Mouse (Mus musculus) CH12.LX (cell line): ENCODE data around the gene Zfpm1. TPM values are rescaled to one million over a fixed set of nuclear protein-coding genes. Genes with fewer than 3 reads are reported as not detected.

ENCODE experiments used
- DNase-seq: peaks from one replicate; pipeline ENCODE4 v3.0.0-alpha.2; 2013; ENCODE audit errors: extremely low read depth
- H3K27ac ChIP-seq: 2 replicates; pipeline ENCODE4 v1.5.1; 2012; ENCODE audit warnings: low read depth, mild to moderate bottlenecking, control low read depth, moderate library complexity; ENCODE audit not compliant: insufficient read depth
- H3K27me3 ChIP-seq: replicated peaks from 2 replicates; pipeline ENCODE3; 2012; ENCODE audit warnings: inconsistent platforms
- H3K36me3 ChIP-seq, 2 experiments: replicated peaks in 1 of 2; 2 replicates each; pipeline versions ENCODE3 to v1.6.1; 2012; ENCODE audit warnings: inconsistent platforms in 1 of 2, low read length in 1 of 2, mild to moderate bottlenecking in 1 of 2, mixed read lengths in 1 of 2, moderate library complexity in 1 of 2; ENCODE audit not compliant: control insufficient read depth in 1 of 2, insufficient read depth in 1 of 2
- H3K4me1 ChIP-seq, 2 experiments: 2 replicates each; pipeline ENCODE4 v1.6.1; 2012; ENCODE audit warnings: inconsistent platforms in 1 of 2, moderate library complexity in 1 of 2; ENCODE audit not compliant: insufficient read depth in 2 of 2, control insufficient read depth in 1 of 2
- H3K4me2 ChIP-seq: 2 replicates; pipeline ENCODE4 v1.6.1; 2012; ENCODE audit warnings: low read depth, mild to moderate bottlenecking, control low read depth; ENCODE audit not compliant: poor library complexity, insufficient read depth, severe bottlenecking
- H3K4me3 ChIP-seq, 3 experiments: fragments of 150-350 bp in 1 of 3; sonication (generic) in 1 of 3; replicated peaks in 1 of 3; 2 replicates each; pipeline versions ENCODE3 to v1.5.1; 2011 to 2012; ENCODE audit warnings: low read depth in 2 of 3, low read length in 2 of 3, mild to moderate bottlenecking in 2 of 3, moderate library complexity in 2 of 3, control low read depth in 1 of 3, improper control_type of control experiment in 1 of 3, inconsistent platforms in 1 of 3, mixed read lengths in 1 of 3; ENCODE audit not compliant: poor library complexity in 1 of 3
- H3K79me2 ChIP-seq: replicated peaks from 2 replicates; pipeline ENCODE4 v1.6.1; 2012; ENCODE audit warnings: mild to moderate bottlenecking, moderate library complexity; ENCODE audit not compliant: control insufficient read depth, poor library complexity, insufficient read depth, severe bottlenecking; ENCODE audit errors: extremely low read depth
- H3K9ac ChIP-seq: 2 replicates; pipeline ENCODE4 v1.6.1; 2012; ENCODE audit warnings: low read depth, mild to moderate bottlenecking, control low read depth, moderate library complexity; ENCODE audit not compliant: insufficient read depth
- H3K9me3 ChIP-seq: replicated peaks from 2 replicates; pipeline ENCODE3; 2012; ENCODE audit warnings: low read length, inconsistent platforms, mixed read lengths
- BHLHE40 ChIP-seq: IDR thresholded peaks from 2 replicates; pipeline ENCODE4 v1.6.1; 2011; ENCODE audit warnings: mild to moderate bottlenecking, low read depth, low read length, improper control_type of control experiment
- CHD1 ChIP-seq: IDR thresholded peaks from 2 replicates; pipeline ENCODE4 v1.6.1; 2012; ENCODE audit warnings: low read depth, low read length, improper control_type of control experiment, inconsistent platforms
- E2F4 ChIP-seq: IDR thresholded peaks from 2 replicates; pipeline ENCODE4 v1.6.1; 2011; ENCODE audit warnings: low read depth, low read length, improper control_type of control experiment; ENCODE audit not compliant: insufficient replicate concordance
- ELF1 ChIP-seq: IDR thresholded peaks from 2 replicates; pipeline ENCODE4 v1.6.1; 2014; ENCODE audit warnings: low read depth, mild to moderate bottlenecking, inconsistent platforms, low read length, improper control_type of control experiment
- ETS1 ChIP-seq: conservative IDR thresholded peaks from 2 replicates; pipeline ENCODE4 v1.6.1; 2012; ENCODE audit warnings: low read depth, mild to moderate bottlenecking, inconsistent platforms, low read length, improper control_type of control experiment, moderate library complexity
- IRF4 ChIP-seq: IDR thresholded peaks from 2 replicates; pipeline ENCODE4 v1.6.1; 2014; ENCODE audit warnings: low read depth, mild to moderate bottlenecking, inconsistent platforms, low read length, improper control_type of control experiment
- JUN ChIP-seq: IDR thresholded peaks from 2 replicates; pipeline ENCODE4 v1.6.1; 2011; ENCODE audit warnings: low read depth, mild to moderate bottlenecking, low read length, improper control_type of control experiment, moderate library complexity; ENCODE audit not compliant: insufficient read depth
- JUND ChIP-seq: conservative IDR thresholded peaks from 2 replicates; pipeline ENCODE4 v1.6.1; 2011; ENCODE audit warnings: low read depth, low read length, improper control_type of control experiment
- MAX ChIP-seq: IDR thresholded peaks from 2 replicates; pipeline ENCODE4 v1.6.1; 2011; ENCODE audit warnings: low read length, improper control_type of control experiment
- MXI1 ChIP-seq: IDR thresholded peaks from 2 replicates; pipeline ENCODE4 v1.6.1; 2011; ENCODE audit warnings: mild to moderate bottlenecking, low read depth, low read length, improper control_type of control experiment
- MYC ChIP-seq: IDR thresholded peaks from 2 replicates; pipeline ENCODE4 v1.6.1; 2011; ENCODE audit warnings: low read depth, mild to moderate bottlenecking, improper control_type of control experiment, low read length
- NELFE ChIP-seq: IDR thresholded peaks from 2 replicates; pipeline ENCODE4 v1.6.1; 2011; ENCODE audit warnings: low read depth, low read length, improper control_type of control experiment
- POLR2A ChIP-seq: IDR thresholded peaks from 2 replicates; pipeline ENCODE4 v1.6.1; 2011; ENCODE audit warnings: low read depth, mild to moderate bottlenecking, improper control_type of control experiment, low read length
- POLR2AphosphoS2 ChIP-seq: IDR thresholded peaks from 2 replicates; pipeline ENCODE4 v1.6.1; 2011; ENCODE audit warnings: low read depth, low read length, improper control_type of control experiment
- SIN3A ChIP-seq: IDR thresholded peaks from 2 replicates; pipeline ENCODE4 v1.6.1; 2012; ENCODE audit warnings: low read length, improper control_type of control experiment, inconsistent platforms
- TCF12 ChIP-seq: IDR thresholded peaks from 2 replicates; pipeline ENCODE4 v1.6.1; 2014; ENCODE audit warnings: low read depth, mild to moderate bottlenecking, inconsistent platforms, low read length, improper control_type of control experiment
- USF2 ChIP-seq: conservative IDR thresholded peaks from 2 replicates; pipeline ENCODE4 v1.6.1; 2011; ENCODE audit warnings: low read depth, low read length, improper control_type of control experiment
- ZC3H11A ChIP-seq: IDR thresholded peaks from 2 replicates; pipeline ENCODE4 v1.6.1; 2012; ENCODE audit warnings: low read depth, mild to moderate bottlenecking, inconsistent platforms, low read length, improper control_type of control experiment
- ZKSCAN1 ChIP-seq: IDR thresholded peaks from 2 replicates; pipeline ENCODE4 v1.6.1; 2012; ENCODE audit warnings: low read depth, inconsistent platforms, low read length, improper control_type of control experiment, borderline replicate concordance
- ZMIZ1 ChIP-seq: IDR thresholded peaks from 2 replicates; pipeline ENCODE4 v1.6.1; 2012; ENCODE audit warnings: low read depth, mild to moderate bottlenecking, inconsistent platforms, low read length, improper control_type of control experiment
- dilution Hi-C: fragments of 300-500 bp; cut with MboI; formaldehyde crosslinking; loops from 2 replicates; pipeline ENCODE4 v1.14.3; 2020; ENCODE audit warnings: low sequenced_read_pairs; ENCODE audit not compliant: extremely low pct_unique_long_range_greater_than_20kb, extremely low pct_ligation_motif_present
- in situ Hi-C: fragments of 300-500 bp; cut with MboI; formaldehyde crosslinking; loops from 3 replicates; pipeline ENCODE4 v1.14.3; 2019; ENCODE audit warnings: low sequenced_read_pairs, low pct_ligation_motif_present, low pct_unique_long_range_greater_than_20kb, mixed read lengths
- polyA plus RNA-seq: library from polyadenylated mRNA; unstranded; fragments of >175 nt; gene quantifications from 2 replicates; pipeline ENCODE4 v1.2.1, GENCODE M21; 2012; ENCODE audit warnings: low read depth; ENCODE audit not compliant: insufficient read length
- total RNA-seq, 2 experiments: library from RNA; depleted of rRNA; stranded (reverse); fragments of 300-350 nt in 1 of 2; fragments of >200 nt in 1 of 2; gene quantifications; 2 replicates each; pipeline ENCODE4 v1.2.3; 2012 to 2014

The Zfpm1 gene
- total and polyA plus RNA-seq, 3 experiments, result 11.0 to 63.5 (median 30.1) TPM

DNA sequence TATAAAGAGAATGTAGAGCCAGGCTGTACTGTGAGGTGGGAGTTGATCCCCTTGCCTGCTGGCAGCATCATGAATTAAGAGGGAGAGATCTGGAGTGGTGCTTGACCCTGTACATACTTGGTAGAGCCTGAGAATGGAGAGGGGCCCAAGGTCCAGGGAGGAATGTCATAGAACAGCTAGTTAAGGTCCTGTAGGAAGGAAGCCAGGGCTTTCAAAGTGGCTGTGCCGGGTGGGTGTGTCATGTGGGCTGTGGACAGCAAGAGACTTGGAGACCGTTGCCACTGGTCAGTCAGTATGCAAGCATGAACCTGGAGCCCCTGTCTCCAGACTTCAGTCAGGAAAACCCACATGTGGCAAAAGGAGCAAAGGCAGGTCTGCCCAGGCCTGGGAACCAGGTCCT, 43.3 kb downstream of the Zfpm1 start:
- dilution Hi-C loops (no loop called here), in situ Hi-C loops (loop anchor here (5.0 kb wide), 1 partner anchor 43 kb away; the partner anchor contains the start of gene Zfpm1)
- Histone ChIP-seq H3K79me2 (no peaks in the 10 kb centered on the region), H3K4me1 (peaks cover 2 to 24% of the 10 kb centered on the region in 2 experiments; a peak in 2 of 4 replicates), H3K27me3 (no peaks in the 10 kb centered on the region), H3K27ac (no peak overlapping the region), H3K9me3 (no peaks in the 10 kb centered on the region), H3K9ac (no peak overlapping the region), H3K4me3 (no peak overlapping the region), H3K4me2 (no peak overlapping the region), H3K36me3 (peaks cover 40 to 97% of the 10 kb centered on the region in 2 experiments)
- no peak for DNase-seq
- no peak for TF ChIP-seq IRF4
- no peak for TF ChIP-seq NELFE
- no peak for TF ChIP-seq SIN3A
- no peak for TF ChIP-seq POLR2A
- TF ChIP-seq MXI1, result no peak

DNA sequence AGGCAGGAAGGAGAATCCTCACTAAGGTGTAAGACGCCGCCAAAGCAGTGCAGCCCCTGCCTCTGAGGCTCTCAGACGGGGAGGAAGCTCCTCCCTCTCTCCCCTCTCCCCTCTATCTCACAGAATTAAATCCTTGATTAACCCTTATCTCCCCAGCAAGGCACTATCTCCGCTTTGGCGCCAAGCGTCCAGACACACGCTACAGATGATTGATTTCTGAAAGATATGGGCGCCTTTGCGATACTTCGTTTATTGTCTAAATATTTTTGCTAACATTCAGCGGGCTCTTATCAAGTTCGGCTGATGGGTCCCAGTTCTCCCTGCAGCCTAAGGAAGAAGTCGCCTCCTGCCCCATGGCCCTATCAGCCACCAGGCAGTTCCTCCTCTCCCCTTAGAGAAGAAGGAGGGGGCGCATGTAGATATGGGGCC, 44.2 kb downstream of the Zfpm1 start:
- TF ChIP-seq ZC3H11A, result no peak
- no peak for TF ChIP-seq ZMIZ1
- TF ChIP-seq MYC, result no peak
- TF ChIP-seq MAX, result no peak
- TF ChIP-seq JUND, result no peak
- no peak for TF ChIP-seq POLR2AphosphoS2
- no peak for TF ChIP-seq USF2
- TF ChIP-seq, all 38 proteins: peak for 0
- no peak overlapping the region for H3K4me2 ChIP-seq
- peaks cover 2 to 27% of the 10 kb centered on the region in 2 experiments; a peak in 2 of 4 replicates for H3K4me1 ChIP-seq
- no peaks in the 10 kb centered on the region for H3K27me3 ChIP-seq
- no peaks in the 10 kb centered on the region for H3K9me3 ChIP-seq
- no peak for DNase-seq
- no peak overlapping the region for H3K9ac ChIP-seq
- no peak overlapping the region for H3K27ac ChIP-seq
- dilution Hi-C loops (no loop called here), in situ Hi-C loops (loop anchor here (5.0 kb wide), 1 partner anchor 44 kb away; the partner anchor contains the start of gene Zfpm1)
- H3K36me3 ChIP-seq, result peaks cover 39 to 97% of the 10 kb centered on the region in 2 experiments
- H3K4me3 ChIP-seq, result no peak overlapping the region
- H3K79me2 ChIP-seq, result no peaks in the 10 kb centered on the region

DNA sequence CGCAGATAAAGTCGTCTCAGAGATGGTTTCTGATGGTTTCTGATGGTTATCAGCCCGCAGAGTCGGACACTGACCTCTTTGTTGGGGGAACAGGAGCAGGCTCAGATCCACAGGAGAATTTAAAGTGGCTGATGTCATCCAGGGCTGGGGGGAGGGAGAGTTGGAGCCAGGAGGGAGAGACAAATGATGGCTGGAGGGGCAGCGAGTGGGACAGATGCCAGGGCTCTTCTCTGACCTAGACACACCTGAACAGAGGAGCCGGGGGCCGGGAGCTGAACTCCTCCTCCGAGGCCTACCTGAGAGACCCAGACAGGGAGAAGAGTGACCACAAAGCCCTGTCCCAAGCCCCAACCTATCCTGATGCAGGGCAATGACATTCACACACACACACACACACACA, 47.1 kb downstream of the Zfpm1 start:
- in situ Hi-C loops (loop anchor here (5.0 kb wide), 1 partner anchor 47 kb away; the partner anchor contains the start of gene Zfpm1), dilution Hi-C loops (no loop called here)
- H3K27me3 ChIP-seq, result no peaks in the 10 kb centered on the region
- H3K9ac ChIP-seq, result no peak overlapping the region
- no peak overlapping the region for H3K4me3 ChIP-seq
- TF ChIP-seq TCF12 (no peak), CHD1 (no peak), ZC3H11A (no peak), JUN (no peak), POLR2AphosphoS2 (no peak), E2F4 (no peak), ELF1 (no peak), ZKSCAN1 (no peak), BHLHE40 (no peak), ETS1 (no peak)
- peaks cover 2 to 15% of the 10 kb centered on the region in 2 experiments; a peak in 2 of 4 replicates for H3K4me1 ChIP-seq
- H3K9me3 ChIP-seq, result no peaks in the 10 kb centered on the region
- DNase-seq, result no peak
- no peak overlapping the region for H3K4me2 ChIP-seq
- no peaks in the 10 kb centered on the region for H3K79me2 ChIP-seq
- H3K36me3 ChIP-seq, result peaks cover 48 to 95% of the 10 kb centered on the region in 2 experiments
- no peak overlapping the region for H3K27ac ChIP-seq
